Comparison of ENCODE assay signal across 11 mouse cellular contexts in the genomic region with DNA sequence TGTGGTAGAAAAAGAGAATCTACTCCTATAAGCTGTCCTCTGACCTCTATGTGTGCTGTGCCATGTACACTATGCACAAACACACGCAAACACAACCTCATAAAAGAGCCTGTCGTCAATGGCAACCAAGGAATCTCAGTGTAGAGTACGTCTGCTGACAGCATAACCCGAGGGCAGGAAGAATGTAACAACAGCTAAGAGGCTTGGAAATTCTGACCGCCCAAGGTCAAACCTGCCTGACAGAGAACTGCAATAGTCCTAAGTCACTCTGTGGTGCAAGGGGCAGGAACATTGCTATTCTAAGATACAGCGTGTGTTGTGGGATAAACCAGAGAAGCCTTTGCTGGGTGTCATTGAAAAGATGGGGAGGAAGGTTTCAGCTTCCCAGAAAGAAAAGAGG.
DNase-seq lines count a peak whose midpoint lies in the region; ATAC-seq and TF ChIP-seq lines count a peak whose summit lies in the region.
"Had no signal": no experiment of that assay in that cellular context is flagged by ENCODE, and none has a peak within 500 bp of the region (broad histone marks: within the 10 kb centered on the region; RNA-seq: fewer than 3 reads in every experiment).

No protein-coding gene starts in this region.

- no peak for TF ChIP-seq CTCF in forebrain, postnatal 0 days (IDR thresholded peaks at IDR 0.05; ENCODE audit: low read depth)
- TF ChIP-seq CTCF in olfactory bulb, adult 2 months (IDR thresholded peaks at IDR 0.05; ENCODE audit: insufficient read depth, low read depth, low read length), result no peak

- peak overlapping the region; percentile 15; the same call in 1 of the 2 replicates for H3K27ac ChIP-seq in forebrain, postnatal 0 days (ENCODE audit: low read depth, low read length)
- no peak overlapping the region for H3K27ac ChIP-seq in forebrain, embryonic 11.5 days (ENCODE audit: low read depth, low read length)
- 0 out of 2 replicates have a peak overlapping the region, but pooled peaks have one; percentile 4 for H3K27ac ChIP-seq in olfactory bulb, adult 2 months (ENCODE audit: insufficient read depth, low read depth, low read length)

- H3K27me3 ChIP-seq in forebrain, postnatal 0 days (ENCODE audit: insufficient read depth, low read length), result no peaks in the 10 kb centered on the region
- H3K27me3 ChIP-seq in forebrain, embryonic 11.5 days (ENCODE audit: control insufficient read depth, insufficient read depth, low read length), result no peaks in the 10 kb centered on the region

- H3K4me2 ChIP-seq in forebrain, postnatal 0 days (ENCODE audit: low read depth), result no peak overlapping the region
- no peak overlapping the region for H3K4me2 ChIP-seq in forebrain, embryonic 11.5 days (ENCODE audit: low read depth, low read length, severe bottlenecking)

- H3K4me3 ChIP-seq in forebrain, postnatal 0 days (ENCODE audit: low read depth, low read length), result no peak overlapping the region
- no peak overlapping the region for H3K4me3 ChIP-seq in forebrain, embryonic 11.5 days (ENCODE audit: low read depth, low read length)
- no peak overlapping the region for H3K4me3 ChIP-seq in olfactory bulb, adult 2 months (ENCODE audit: insufficient read depth, low read depth, low read length)

- no peak for TF ChIP-seq POLR2A in olfactory bulb, adult 2 months (IDR thresholded peaks at IDR 0.05; ENCODE audit: insufficient read depth, low read depth, low read length)

- peaks cover 6% of the 10 kb centered on the region for H3K36me3 ChIP-seq in forebrain, postnatal 0 days (ENCODE audit: insufficient read depth)
- H3K36me3 ChIP-seq in forebrain, embryonic 11.5 days (ENCODE audit: control insufficient read depth, insufficient read depth, low read length), result no peaks in the 10 kb centered on the region

- ATAC-seq in forebrain, postnatal 0 days, result no peak
- ATAC-seq in forebrain, embryonic 11.5 days (replicated peaks; ENCODE audit: low FRiP score), result no peak
- ATAC-seq: CD4-positive, CD25-positive, alpha-beta regulatory T cell, adult 4 months had no signal

- no peak overlapping the region for H3K9ac ChIP-seq in forebrain, postnatal 0 days
- H3K9ac ChIP-seq in forebrain, embryonic 11.5 days (ENCODE audit: low read length), result no peak overlapping the region

- 49% methylated on average over 6 of the region's 6 CpGs for WGBS in forebrain, postnatal 0 days
- WGBS in forebrain, embryonic 11.5 days, result 54% methylated on average over 6 of the region's 6 CpGs
- whole genome bisulfite sequencing in olfactory bulb, adult 2 months, result 39% methylated on average over 6 of the region's 6 CpGs

- no peaks in the 10 kb centered on the region for H3K9me3 ChIP-seq in forebrain, postnatal 0 days (ENCODE audit: low read length)
- no peaks in the 10 kb centered on the region for H3K9me3 ChIP-seq in forebrain, embryonic 11.5 days (ENCODE audit: control insufficient read depth, low read length)

- DNase-seq in forebrain, postnatal 0 days, result no peak
- DNase-seq in forebrain, embryonic 11.5 days (ENCODE audit: low spot score), result no peak
- peak; percentile 22 for DNase-seq in ovary, adult 18-20 months (ENCODE audit: low spot score)
- no peak for DNase-seq in ovary, postnatal 10 days (ENCODE audit: low spot score)
- peak; percentile 38 for DNase-seq in kidney, adult 18-20 months
- DNase-seq in spleen, postnatal 4 days (ENCODE audit: low spot score in 2 of 2), result no peak
- no peak for DNase-seq in ovary, postnatal 14 days (ENCODE audit: low spot score)
- DNase-seq: liver; midbrain, embryonic 14.5 days had no signal

- no peaks in the 10 kb centered on the region for H3K4me1 ChIP-seq in forebrain, postnatal 0 days (ENCODE audit: insufficient read depth)
- 0 out of 2 replicates have a peak, but pooled peaks cover 1% of the 10 kb centered on the region for H3K4me1 ChIP-seq in forebrain, embryonic 11.5 days (replicated peaks; ENCODE audit: control insufficient read depth, insufficient read depth, low read length)
- H3K4me1 ChIP-seq in olfactory bulb, adult 2 months (ENCODE audit: control insufficient read depth, insufficient read depth, low read length), result peaks cover 45% of the 10 kb centered on the region

Comparison
In these comparisons a context has a peak if more than half of its experiments do, and no peak if none do; other contexts are left out.
1. DNase-seq: peak in ovary, adult 18-20 months (single experiment) and kidney, adult 18-20 months (single experiment); none in forebrain, postnatal 0 days (single experiment), forebrain, embryonic 11.5 days (single experiment), ovary, postnatal 10 days (single experiment), spleen, postnatal 4 days (0 of 2) and ovary, postnatal 14 days (single experiment).